Mouse (Mus musculus): ENCODE results near the gene Hes2. TPM values are rescaled to one million over a fixed set of nuclear protein-coding genes. Genes with fewer than 3 reads are reported as not detected.
A peak's percentile ranks its signal among the peaks of the same experiment; 100 is the strongest.

Hes2 gene
- polyA plus RNA-seq, 1 experiment from 2014 or later = 0.28 TPM

DNA sequence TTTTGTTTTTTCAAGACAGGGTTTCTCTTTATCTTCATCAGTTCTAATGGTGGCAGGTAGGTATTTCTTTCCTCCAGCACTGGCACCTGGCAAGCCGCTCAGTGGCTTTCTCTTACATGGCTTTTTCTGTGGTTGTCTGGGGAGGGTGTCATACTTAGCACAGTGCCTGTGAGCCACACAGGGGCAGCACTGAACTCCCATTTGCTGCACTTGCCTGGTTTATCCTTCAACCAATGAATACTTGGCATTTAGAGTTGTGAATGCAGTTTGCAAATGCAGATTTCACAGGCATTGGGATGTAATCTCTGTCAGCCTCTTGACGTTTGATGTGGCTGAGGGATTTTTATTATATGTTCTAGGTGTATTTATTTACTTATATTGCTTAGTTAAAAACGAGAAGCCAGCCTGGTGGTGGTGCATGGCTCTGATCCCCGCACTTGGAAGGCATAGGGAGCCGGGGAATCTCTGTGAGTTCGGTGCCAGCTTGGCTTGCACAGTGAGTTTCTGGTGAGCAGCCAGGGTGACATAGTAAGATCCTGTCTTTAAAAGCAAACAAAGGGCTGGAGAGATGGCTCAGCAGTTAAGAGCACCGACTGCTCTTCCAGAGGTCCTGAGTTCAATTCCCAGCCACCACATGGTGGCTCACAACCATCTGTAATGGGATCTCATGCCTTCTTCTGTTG is 25.8 kb downstream of the Hes2 start:
- H3K4me1 ChIP-seq (replicated peaks) = peaks cover 44% of the 10 kb centered on the region
- H3K9me3 ChIP-seq = no peaks in the 10 kb centered on the region
- H3K9ac ChIP-seq (replicated peaks) = no peak overlapping the region
- 0 out of 2 replicates have a peak, but pooled peaks cover 3% of the 10 kb centered on the region for H3K36me3 ChIP-seq
- WGBS = 70% methylated on average over 7 of the region's 7 CpGs
- ATAC-seq = no peak
- H3K27ac ChIP-seq = no peak overlapping the region
- no peak overlapping the region for H3K4me3 ChIP-seq (replicated peaks)
- no peak overlapping the region for H3K4me2 ChIP-seq (replicated peaks)
- H3K27me3 ChIP-seq = peaks cover 10% of the 10 kb centered on the region

DNA sequence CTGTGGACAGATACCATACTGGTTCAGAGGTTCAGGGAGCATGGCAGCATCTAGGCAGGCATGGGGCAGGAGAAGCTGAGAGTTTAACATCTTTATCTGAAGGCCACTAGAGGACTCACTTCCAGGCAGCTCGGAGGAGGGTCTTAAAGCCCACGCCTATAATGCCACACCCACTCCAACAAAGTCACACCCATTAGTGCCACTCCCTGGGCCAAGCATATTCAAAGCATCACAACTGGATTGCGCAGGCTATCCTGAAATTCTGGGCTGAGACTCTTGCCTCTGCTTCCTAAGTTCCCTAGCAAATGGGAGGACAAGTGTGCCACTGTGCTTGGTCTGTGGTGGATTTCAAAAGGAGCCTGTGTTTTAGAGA is 26.5 kb downstream of the Hes2 start:
- peak; percentile 65 for ATAC-seq
- peaks cover 40% of the 10 kb centered on the region for H3K4me1 ChIP-seq (replicated peaks)
- no peaks in the 10 kb centered on the region for H3K9me3 ChIP-seq
- H3K27ac ChIP-seq = 0 out of 2 replicates have a peak overlapping the region, but pooled peaks have one; percentile 63
- H3K36me3 ChIP-seq = 0 out of 2 replicates have a peak, but pooled peaks cover 3% of the 10 kb centered on the region
- no peak overlapping the region; the same call in 1 of the 2 replicates for H3K9ac ChIP-seq (replicated peaks)
- WGBS = 7% methylated on average over 3 of the region's 3 CpGs
- peak overlapping the region; percentile 42 for H3K4me2 ChIP-seq (replicated peaks)
- peaks cover 4% of the 10 kb centered on the region; the same call in 1 of the 2 replicates for H3K27me3 ChIP-seq
- no peak overlapping the region for H3K4me3 ChIP-seq (replicated peaks)

DNA sequence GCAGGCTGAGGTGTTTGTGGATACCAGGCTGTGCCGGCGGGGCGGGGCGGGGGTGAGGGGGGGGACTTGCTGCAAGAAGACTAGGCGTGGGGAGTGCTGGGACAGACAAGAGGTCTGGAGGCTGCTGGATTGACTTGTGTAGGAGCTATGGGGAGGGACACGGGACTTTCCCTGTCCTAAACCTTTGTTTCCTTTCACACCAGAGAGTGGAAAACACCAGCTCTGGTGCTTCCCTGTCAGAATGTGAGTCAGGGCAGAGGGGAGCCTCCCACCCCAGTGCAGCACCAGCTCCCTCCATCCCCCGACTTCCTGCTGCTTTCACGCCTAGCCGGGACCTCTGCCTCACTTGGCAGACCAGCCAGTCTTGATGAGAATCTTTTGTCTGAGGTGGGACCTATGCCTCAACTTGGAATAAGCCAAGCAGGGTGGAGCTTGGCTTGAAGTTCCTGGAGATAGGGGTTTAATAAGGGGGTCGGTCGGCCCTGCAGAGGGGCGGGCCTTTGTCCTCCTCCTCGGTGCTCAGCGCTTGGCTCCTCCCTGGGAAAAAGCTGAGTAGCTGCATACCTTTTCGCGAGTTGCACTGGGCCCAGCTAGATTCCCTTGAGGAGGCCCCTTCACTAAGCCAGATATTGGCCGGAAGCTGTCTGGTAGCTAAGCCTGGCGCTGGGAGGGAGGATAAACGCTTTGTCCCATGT is 27.0 kb downstream of the Hes2 start:
- H3K4me3 ChIP-seq (replicated peaks) = peak overlapping the region; percentile 8; the same call in 1 of the 2 replicates
- peak overlapping the region; percentile 63 for H3K27ac ChIP-seq
- 2% methylated on average over 19 of the region's 19 CpGs for WGBS

DNA sequence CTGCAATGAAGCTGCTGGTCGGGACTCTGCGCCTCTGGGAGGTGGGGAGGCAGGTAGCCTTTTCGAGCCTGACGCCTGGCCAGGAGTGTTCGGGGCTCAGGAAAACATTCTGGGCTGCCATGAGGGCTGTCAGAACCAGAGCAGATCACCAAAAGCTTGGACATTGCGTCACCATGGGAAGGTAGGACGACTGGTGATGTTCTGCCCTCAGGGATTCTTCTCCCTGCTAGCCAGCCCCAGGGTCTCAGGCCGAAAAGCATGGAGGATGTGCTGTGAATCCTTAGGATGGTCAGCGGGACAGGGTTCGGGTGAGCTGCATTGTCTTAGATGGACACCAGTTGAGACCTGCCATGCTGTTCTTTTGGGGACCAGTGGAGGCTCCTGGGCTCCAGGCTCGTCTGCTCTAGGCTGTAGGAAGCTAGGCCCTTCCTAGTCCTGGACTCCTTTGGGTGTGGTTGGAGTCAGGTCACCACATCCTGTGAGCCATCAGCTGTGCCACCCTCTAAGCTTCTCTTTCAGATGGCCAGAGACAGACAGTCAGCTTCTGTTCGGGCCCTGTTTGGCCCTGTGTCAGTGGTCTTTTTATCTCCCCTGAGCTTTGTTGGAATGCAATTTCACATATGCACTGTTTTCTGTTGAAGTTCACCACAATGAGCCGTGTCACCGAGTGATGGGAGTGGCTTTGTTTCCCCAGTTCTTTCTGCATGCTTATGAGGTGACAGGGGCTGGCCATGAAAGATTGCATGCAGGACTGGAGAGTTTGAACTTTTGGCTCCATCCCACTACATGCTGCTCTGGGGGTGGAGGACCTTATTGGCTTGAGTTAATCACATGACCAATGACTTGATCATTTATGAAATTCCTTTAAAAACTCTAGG is 27.8 kb downstream of the Hes2 start:
- Histone ChIP-seq H3K27ac (peak overlapping the region; percentile 63), H3K4me1 (replicated peaks) (peaks cover 41% of the 10 kb centered on the region), H3K9ac (replicated peaks) (peak overlapping the region; percentile 50), H3K9me3 (no peaks in the 10 kb centered on the region), H3K4me3 (replicated peaks) (peak overlapping the region; percentile 8; the same call in 1 of the 2 replicates), H3K36me3 (0 out of 2 replicates have a peak, but pooled peaks cover 3% of the 10 kb centered on the region), H3K4me2 (replicated peaks) (peak overlapping the region; percentile 42), H3K27me3 (no peaks in the 10 kb centered on the region)
- ATAC-seq = no peak; the same call in 1 of the 2 replicates
- 35% methylated on average over 14 of the region's 14 CpGs for WGBS

More for the DNA sequence above, 27.0 kb downstream of the Hes2 start:
- H3K9ac ChIP-seq (replicated peaks) = peak overlapping the region; percentile 50
- H3K4me2 ChIP-seq (replicated peaks) = peak overlapping the region; percentile 42
- no peaks in the 10 kb centered on the region for H3K9me3 ChIP-seq
- 0 out of 2 replicates have a peak, but pooled peaks cover 3% of the 10 kb centered on the region for H3K36me3 ChIP-seq
- no peaks in the 10 kb centered on the region for H3K27me3 ChIP-seq
- H3K4me1 ChIP-seq (replicated peaks) = peaks cover 40% of the 10 kb centered on the region
- peak; percentile 64 for ATAC-seq

DNA sequence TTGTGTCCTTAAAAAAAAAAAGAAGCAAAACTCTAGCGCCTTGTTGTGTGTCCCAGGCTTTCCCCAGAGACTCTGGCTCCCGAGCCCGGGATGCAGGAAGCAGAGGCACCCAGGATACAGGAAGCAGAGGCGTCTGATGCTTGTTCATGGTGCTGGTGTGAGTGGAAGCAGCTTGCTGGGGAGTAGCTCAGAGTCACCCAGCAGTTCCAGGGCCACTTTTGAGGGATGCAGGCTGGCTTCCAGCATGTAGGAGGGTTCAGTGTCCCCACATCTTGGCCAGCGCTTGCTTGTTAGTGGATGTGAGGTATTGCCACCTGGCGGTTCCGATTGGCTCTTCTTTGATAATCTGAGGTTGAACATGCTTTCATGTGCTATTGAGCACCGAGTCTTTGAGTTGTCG is 28.5 kb downstream of the Hes2 start:
- H3K27ac ChIP-seq = no peak overlapping the region
- no peak overlapping the region for H3K9ac ChIP-seq (replicated peaks)
- 86% methylated on average over 9 of the region's 9 CpGs for WGBS
- H3K4me1 ChIP-seq (replicated peaks) = peaks cover 41% of the 10 kb centered on the region
- no peak overlapping the region for H3K4me2 ChIP-seq (replicated peaks)
- H3K36me3 ChIP-seq = 0 out of 2 replicates have a peak, but pooled peaks cover 3% of the 10 kb centered on the region
- no peak overlapping the region for H3K4me3 ChIP-seq (replicated peaks)
- H3K9me3 ChIP-seq = no peaks in the 10 kb centered on the region
- no peaks in the 10 kb centered on the region for H3K27me3 ChIP-seq
- no peak for ATAC-seq

DNA sequence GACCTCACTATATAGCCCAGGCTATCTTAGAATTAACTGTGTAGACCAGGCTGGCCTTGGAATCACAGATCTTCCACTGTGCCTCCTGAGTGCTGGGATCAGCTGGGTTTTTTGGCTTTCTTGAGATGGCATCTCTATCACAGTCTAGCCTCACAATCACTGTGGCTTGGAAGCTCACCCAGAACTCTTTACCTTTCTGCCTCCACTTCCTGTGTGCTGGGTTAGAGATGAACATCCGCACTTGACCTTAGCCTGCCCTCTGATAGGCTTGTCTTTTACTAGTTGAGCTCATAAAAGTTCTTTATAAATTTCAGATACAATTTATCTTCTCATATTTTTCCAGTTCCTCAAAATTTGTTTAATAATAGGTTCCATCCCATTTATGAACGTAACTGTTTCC is 30.0 kb downstream of the Hes2 start:
- H3K4me2 ChIP-seq (replicated peaks) = no peak overlapping the region
- H3K27me3 ChIP-seq = no peaks in the 10 kb centered on the region
- 0 out of 2 replicates have a peak, but pooled peaks cover 3% of the 10 kb centered on the region for H3K36me3 ChIP-seq
- no peak overlapping the region for H3K4me3 ChIP-seq (replicated peaks)
- no peaks in the 10 kb centered on the region for H3K9me3 ChIP-seq
- peaks cover 51% of the 10 kb centered on the region for H3K4me1 ChIP-seq (replicated peaks)
- H3K27ac ChIP-seq = no peak overlapping the region
- WGBS = 99% methylated on average over 2 of the region's 2 CpGs
- no peak for ATAC-seq
- H3K9ac ChIP-seq (replicated peaks) = no peak overlapping the region

DNA sequence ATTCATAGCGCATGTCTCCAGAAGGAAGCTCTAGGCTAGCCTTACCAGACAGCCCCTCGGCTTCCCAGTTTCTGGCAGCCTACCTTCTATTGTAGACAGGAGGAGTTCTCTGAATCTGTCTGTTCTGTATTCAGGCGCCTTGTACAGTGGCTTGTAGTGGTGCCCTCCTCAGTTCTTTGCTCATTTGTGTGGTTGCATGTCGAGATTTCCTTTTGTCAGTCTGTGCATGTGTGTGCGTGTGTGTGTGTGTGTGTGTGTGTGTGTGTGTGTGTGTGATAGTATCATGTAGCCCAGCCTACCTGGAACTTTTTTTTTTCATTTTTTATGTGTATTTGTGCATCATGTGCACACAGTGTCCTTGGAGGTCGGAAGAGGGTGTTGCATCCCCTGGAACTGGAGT is 30.4 kb downstream of the Hes2 start:
- no peak overlapping the region for H3K4me3 ChIP-seq (replicated peaks)
- no peaks in the 10 kb centered on the region for H3K9me3 ChIP-seq
- no peak overlapping the region for H3K9ac ChIP-seq (replicated peaks)
- WGBS = 87% methylated on average over 6 of the region's 6 CpGs
- no peak for ATAC-seq
- no peak overlapping the region for H3K27ac ChIP-seq
- H3K36me3 ChIP-seq = no peaks in the 10 kb centered on the region
- peaks cover 51% of the 10 kb centered on the region for H3K4me1 ChIP-seq (replicated peaks)
- H3K4me2 ChIP-seq (replicated peaks) = no peak overlapping the region
- no peaks in the 10 kb centered on the region for H3K27me3 ChIP-seq

DNA sequence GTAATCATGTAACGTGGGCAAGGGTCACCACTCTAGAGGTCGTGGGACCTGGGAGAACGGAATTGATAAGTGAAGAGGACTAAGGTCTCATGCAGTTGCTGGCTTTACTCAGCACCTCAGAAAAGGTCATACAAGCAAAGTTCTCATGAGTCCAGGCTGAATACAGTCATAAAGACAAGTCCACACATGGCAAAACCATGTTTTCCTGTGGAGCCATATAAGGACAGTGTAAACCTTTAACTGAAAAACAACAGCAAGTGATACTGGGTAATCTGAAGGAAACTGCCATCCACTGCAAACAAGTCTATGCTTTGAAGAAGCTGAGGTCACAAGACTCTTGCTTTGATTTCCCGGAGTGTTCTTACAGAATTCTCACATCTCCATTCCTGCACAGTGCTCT is 31.0 kb downstream of the Hes2 start:
- no peak overlapping the region for H3K4me3 ChIP-seq (replicated peaks)
- no peak overlapping the region for H3K27ac ChIP-seq
- WGBS = 88% methylated on average over 4 of the region's 4 CpGs
- no peak overlapping the region for H3K4me2 ChIP-seq (replicated peaks)
- H3K27me3 ChIP-seq = no peaks in the 10 kb centered on the region
- ATAC-seq = no peak
- H3K36me3 ChIP-seq = no peaks in the 10 kb centered on the region
- no peaks in the 10 kb centered on the region for H3K9me3 ChIP-seq
- H3K9ac ChIP-seq (replicated peaks) = no peak overlapping the region
- peaks cover 50% of the 10 kb centered on the region for H3K4me1 ChIP-seq (replicated peaks)

DNA sequence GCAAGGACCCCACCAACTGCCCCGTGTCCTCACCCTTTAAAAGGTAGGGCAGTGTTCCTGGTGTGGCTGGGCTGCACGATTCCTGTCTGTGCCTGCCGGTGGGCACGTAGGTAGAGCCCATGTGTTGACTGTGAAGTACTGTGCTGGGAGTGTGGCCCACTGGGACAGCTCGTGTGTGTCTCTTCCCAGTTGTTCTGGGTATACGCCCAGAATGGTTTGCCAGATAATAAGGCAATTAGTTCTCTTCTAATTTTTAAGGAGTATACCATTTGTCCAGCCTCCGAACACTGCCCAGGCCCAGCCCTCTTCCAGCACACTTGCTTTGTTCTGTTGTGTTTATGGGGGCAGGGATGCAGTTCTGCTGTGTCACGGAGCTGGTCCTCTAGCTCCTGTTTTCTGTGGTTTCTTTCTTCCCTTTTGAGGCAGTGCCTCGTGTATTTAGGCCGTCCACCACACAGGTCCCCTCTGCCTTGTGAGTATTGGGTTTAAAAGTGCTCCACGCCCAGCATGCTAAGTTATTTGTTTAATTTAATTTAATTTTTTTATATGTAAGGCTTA is 31.5 kb downstream of the Hes2 start:
- no peak overlapping the region for H3K27ac ChIP-seq
- no peaks in the 10 kb centered on the region for H3K27me3 ChIP-seq
- peaks cover 45% of the 10 kb centered on the region for H3K4me1 ChIP-seq (replicated peaks)
- H3K4me2 ChIP-seq (replicated peaks) = no peak overlapping the region
- ATAC-seq = no peak
- 75% methylated on average over 11 of the region's 11 CpGs for WGBS
- no peak overlapping the region for H3K9ac ChIP-seq (replicated peaks)
- no peak overlapping the region for H3K4me3 ChIP-seq (replicated peaks)
- H3K36me3 ChIP-seq = no peaks in the 10 kb centered on the region
- no peaks in the 10 kb centered on the region for H3K9me3 ChIP-seq

DNA sequence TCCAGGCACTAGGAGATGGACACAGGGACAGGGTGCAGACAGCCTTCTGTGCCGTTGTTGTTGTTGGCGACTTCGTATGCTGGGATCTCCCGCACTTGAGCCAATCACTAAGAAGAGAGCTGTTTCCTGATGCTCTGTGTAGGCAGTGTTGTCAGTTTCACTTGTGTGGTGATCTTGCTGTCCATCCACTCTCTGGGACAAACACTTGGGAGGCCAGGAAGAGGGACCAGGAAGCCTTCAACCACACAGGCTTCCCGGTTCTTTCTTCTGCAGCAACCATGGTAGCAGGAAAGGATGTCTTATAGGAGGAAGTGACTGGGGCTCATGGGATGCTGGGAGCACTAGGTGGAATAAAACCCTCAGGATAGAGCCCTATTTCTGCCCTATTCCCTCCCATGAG is 32.0 kb downstream of the Hes2 start:
- H3K9ac ChIP-seq (replicated peaks) = no peak overlapping the region
- no peaks in the 10 kb centered on the region for H3K27me3 ChIP-seq
- ATAC-seq = no peak
- 87% methylated on average over 5 of the region's 5 CpGs for WGBS
- H3K4me1 ChIP-seq (replicated peaks) = peaks cover 39% of the 10 kb centered on the region
- no peak overlapping the region for H3K27ac ChIP-seq
- H3K4me2 ChIP-seq (replicated peaks) = no peak overlapping the region
- H3K9me3 ChIP-seq = no peaks in the 10 kb centered on the region
- H3K4me3 ChIP-seq (replicated peaks) = no peak overlapping the region
- no peaks in the 10 kb centered on the region for H3K36me3 ChIP-seq

DNA sequence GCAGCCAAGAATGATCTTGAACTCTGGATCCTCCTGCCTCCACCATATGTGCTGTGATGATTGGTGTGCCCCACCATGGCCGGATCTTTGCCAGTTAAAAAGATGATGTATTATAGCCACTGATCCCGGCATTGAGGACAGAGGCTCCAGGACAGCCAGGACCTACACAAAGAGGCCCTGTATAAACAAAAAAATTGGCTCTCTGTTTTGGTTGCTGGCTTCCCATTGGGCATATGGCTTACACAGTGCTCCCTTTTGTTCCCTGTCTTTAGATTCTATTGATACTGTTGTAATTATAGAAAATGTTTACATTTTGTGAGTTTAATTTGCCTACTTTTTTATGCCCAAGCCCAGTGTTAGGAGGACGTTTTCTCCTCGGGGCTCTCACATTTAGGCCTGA is 33.9 kb downstream of the Hes2 start:
- no peak overlapping the region for H3K4me2 ChIP-seq (replicated peaks)
- H3K27ac ChIP-seq = no peak overlapping the region; the same call in 1 of the 2 replicates
- no peaks in the 10 kb centered on the region for H3K27me3 ChIP-seq
- H3K9ac ChIP-seq (replicated peaks) = no peak overlapping the region
- H3K9me3 ChIP-seq = no peaks in the 10 kb centered on the region
- no peaks in the 10 kb centered on the region for H3K36me3 ChIP-seq
- peaks cover 25% of the 10 kb centered on the region for H3K4me1 ChIP-seq (replicated peaks)
- ATAC-seq = no peak
- no peak overlapping the region for H3K4me3 ChIP-seq (replicated peaks)
- WGBS = 43% methylated on average over 4 of the region's 4 CpGs

All from midbrain, embryonic 13.5 days (tissue).